Mouse (Mus musculus) liver, postnatal 0 days (tissue): ENCODE measurements at regions not wholly inside any gene's neighbourhood (a gene's known extent, or its start where the extent isn't known, plus 50 kb on each side); places are given as distances from the start of the nearest gene placed in this dataset.

Source experiments
- ATAC-seq: fragments of 200-750 bp; cut with Nextera tagmentation; 2 replicates; pipeline ENCODE4 v1.8.0; 2017; ENCODE audit warnings: mild to moderate bottlenecking, moderate library complexity
- DNase-seq: peaks from one replicate; pipeline ENCODE4 v3.0.0-alpha.2; 2016
- H3K27ac ChIP-seq: fragments of 300-500 bp; sonication (generic); 2 replicates; pipeline ENCODE4 v1.5.1; 2014; ENCODE audit warnings: antibody characterized with exemption, moderate library complexity, mild to moderate bottlenecking, low read depth
- H3K27me3 ChIP-seq: fragments of 300-500 bp; sonication (generic); 2 replicates; pipeline ENCODE4 v1.6.1; 2014; ENCODE audit warnings: low read length, control low read depth, mixed read lengths; ENCODE audit not compliant: insufficient read depth
- H3K36me3 ChIP-seq: fragments of 300-500 bp; sonication (generic); replicated peaks from 2 replicates; pipeline ENCODE4 v1.6.1; 2014; ENCODE audit warnings: mild to moderate bottlenecking, control low read depth, low read length, moderate library complexity, mixed read lengths; ENCODE audit not compliant: insufficient read depth
- H3K4me1 ChIP-seq: fragments of 300-500 bp; sonication (generic); 2 replicates; pipeline ENCODE4 v1.6.1; 2014; ENCODE audit warnings: antibody characterized with exemption, mild to moderate bottlenecking, control low read depth; ENCODE audit not compliant: insufficient read depth
- H3K4me2 ChIP-seq: fragments of 300-500 bp; sonication (generic); 2 replicates; pipeline ENCODE4 v1.6.1; 2014; ENCODE audit warnings: low read depth, mild to moderate bottlenecking, low read length, moderate library complexity, mixed read lengths
- H3K4me3 ChIP-seq: fragments of 300-500 bp; sonication (generic); 2 replicates; pipeline ENCODE4 v1.5.1; 2014; ENCODE audit warnings: low read depth, low read length
- H3K9ac ChIP-seq: fragments of 300-500 bp; sonication (generic); replicated peaks from 2 replicates; pipeline ENCODE4 v1.6.1; 2014; ENCODE audit warnings: mild to moderate bottlenecking, moderate library complexity
- H3K9me3 ChIP-seq: fragments of 300-500 bp; sonication (generic); 2 replicates; pipeline ENCODE4 v1.6.1; 2016; ENCODE audit warnings: mild to moderate bottlenecking, control low read depth, low read length, mixed read lengths
- CTCF ChIP-seq: sonication (generic); IDR thresholded peaks from 2 replicates; pipeline ENCODE4 v1.5.1; 2016; ENCODE audit warnings: antibody characterized with exemption, low read depth
- EP300 ChIP-seq: IDR thresholded peaks from 2 replicates; pipeline ENCODE4 v1.6.1; 2016; ENCODE audit warnings: antibody characterized with exemption, low read depth, mild to moderate bottlenecking
- WGBS: fragments of 180-500 bp; shearing (Covaris S2); extraction: QIAGEN DNeasy Blood & Tissue Kit; methylation state at CpG from one replicate; pipeline ENCODE4 v1.1.7; 2014; ENCODE audit not compliant: insufficient replicate concordance; 5-methylcytosine and 5-hydroxymethylcytosine counted together

DNA sequence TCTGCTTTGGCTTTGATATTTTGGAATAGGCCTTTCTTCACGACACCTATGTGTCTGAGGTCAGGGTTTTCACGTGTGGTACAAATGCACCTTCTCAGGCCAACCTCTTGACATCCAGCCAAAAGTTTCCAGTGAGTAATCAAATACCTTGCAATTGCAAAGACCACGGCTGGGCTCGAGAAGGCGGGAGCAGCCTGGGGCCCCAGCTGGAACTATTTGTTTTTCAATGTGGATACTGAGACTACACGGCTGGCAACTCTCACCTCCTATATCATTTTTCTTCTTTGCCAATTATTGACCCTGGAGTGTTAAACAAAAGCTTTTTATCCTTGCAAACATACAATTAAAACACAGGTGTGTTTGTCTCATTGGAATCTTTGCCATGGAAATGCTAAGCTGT lies 77.5 kb downstream of the Id4 start:
- H3K9ac ChIP-seq = no peak overlapping the region
- TF ChIP-seq EP300 = no peak
- no peak for TF ChIP-seq CTCF
- no peaks in the 10 kb centered on the region for H3K9me3 ChIP-seq
- no peak for DNase-seq
- 67% methylated on average over 6 of the region's 6 CpGs for WGBS
- no peak overlapping the region for H3K27ac ChIP-seq
- ATAC-seq = no peak
- H3K4me2 ChIP-seq = no peak overlapping the region
- H3K27me3 ChIP-seq = no peaks in the 10 kb centered on the region
- H3K36me3 ChIP-seq = no peaks in the 10 kb centered on the region
- H3K4me3 ChIP-seq = no peak overlapping the region
- no peaks in the 10 kb centered on the region for H3K4me1 ChIP-seq

- Histone ChIP-seq H3K9ac (no peak overlapping the region), H3K4me1 (no peaks in the 10 kb centered on the region), H3K27me3 (no peaks in the 10 kb centered on the region), H3K9me3 (no peaks in the 10 kb centered on the region), H3K27ac (no peak overlapping the region), H3K4me2 (no peak overlapping the region), H3K4me3 (no peak overlapping the region), H3K36me3 (no peaks in the 10 kb centered on the region)
- DNase-seq (no peak), ATAC-seq (no peak)
- TF ChIP-seq EP300 (no peak), CTCF (no peak)
- WGBS = 84% methylated on average over 9 of the region's 9 CpGs
Measured at GRCm38 (mm10) chr13:48350124-48350523, 89.1 kb downstream of the Id4 start.

GRCm38 (mm10) chr13:48350955-48351354 lies 89.9 kb downstream of the Id4 start:
- Histone ChIP-seq H3K27me3 (no peaks in the 10 kb centered on the region), H3K4me3 (no peak overlapping the region), H3K9me3 (no peaks in the 10 kb centered on the region), H3K4me2 (no peak overlapping the region), H3K4me1 (no peaks in the 10 kb centered on the region), H3K27ac (no peak overlapping the region), H3K36me3 (no peaks in the 10 kb centered on the region), H3K9ac (no peak overlapping the region)
- TF ChIP-seq EP300 (no peak), CTCF (no peak)
- DNase-seq (no peak), ATAC-seq (no peak)
- 60% methylated on average over 11 of the region's 11 CpGs for WGBS

DNA sequence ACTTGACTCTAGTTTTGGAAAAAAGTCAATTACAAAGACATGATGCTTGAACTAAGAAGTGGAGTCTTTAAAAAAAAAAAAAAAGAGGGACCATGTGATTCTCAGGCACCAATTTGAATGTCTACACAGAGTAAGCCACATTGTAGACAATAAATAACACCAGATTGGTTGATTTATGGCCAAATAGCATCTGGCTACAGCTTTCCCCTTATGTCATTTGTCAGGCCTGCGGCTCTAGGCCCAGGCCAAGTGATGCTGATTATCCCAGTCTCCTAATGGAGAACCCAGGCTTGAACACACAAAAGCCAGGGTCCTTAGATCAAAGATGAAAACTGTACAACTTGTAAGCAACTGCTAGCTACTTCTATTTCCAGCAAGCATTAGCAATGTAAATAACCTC lies 96.1 kb downstream of the Id4 start:
- H3K27me3 ChIP-seq = no peaks in the 10 kb centered on the region
- no peak for DNase-seq
- H3K4me3 ChIP-seq = no peak overlapping the region
- H3K36me3 ChIP-seq = no peaks in the 10 kb centered on the region
- H3K9ac ChIP-seq = no peak overlapping the region
- 65% methylated on average over 1 of the region's 1 CpGs for WGBS
- H3K4me1 ChIP-seq = no peaks in the 10 kb centered on the region
- no peak for ATAC-seq
- H3K4me2 ChIP-seq = no peak overlapping the region
- H3K27ac ChIP-seq = no peak overlapping the region
- no peaks in the 10 kb centered on the region for H3K9me3 ChIP-seq
- TF ChIP-seq EP300 (no peak), CTCF (no peak)

DNA sequence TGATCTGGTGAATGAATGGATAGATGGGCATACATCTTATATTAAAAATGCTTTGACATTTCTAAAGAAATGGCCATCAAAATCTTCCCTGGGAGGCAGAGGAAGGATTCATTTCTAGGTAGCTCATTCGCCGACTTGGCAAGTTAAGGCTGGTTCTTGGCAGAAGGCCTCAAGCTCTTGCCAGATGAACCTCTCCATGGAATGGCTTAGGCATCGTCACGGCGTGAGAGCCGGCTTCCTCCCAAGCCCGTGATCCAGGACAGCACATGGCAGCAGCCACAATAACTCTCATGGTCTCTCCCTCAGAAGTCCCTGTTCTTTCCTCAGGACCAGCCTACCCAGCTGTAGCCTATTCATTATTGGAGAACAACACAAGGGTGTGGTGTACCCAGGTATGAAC lies 96.6 kb downstream of the Id4 start:
- H3K9ac ChIP-seq = no peak overlapping the region
- no peak overlapping the region for H3K4me2 ChIP-seq
- no peaks in the 10 kb centered on the region for H3K9me3 ChIP-seq
- ATAC-seq (no peak), DNase-seq (no peak)
- H3K36me3 ChIP-seq = no peaks in the 10 kb centered on the region
- H3K27me3 ChIP-seq = no peaks in the 10 kb centered on the region
- no peaks in the 10 kb centered on the region for H3K4me1 ChIP-seq
- H3K27ac ChIP-seq = no peak overlapping the region
- H3K4me3 ChIP-seq = no peak overlapping the region
- WGBS = 80% methylated on average over 7 of the region's 7 CpGs
- no peak for TF ChIP-seq CTCF
- TF ChIP-seq EP300 = no peak

DNA sequence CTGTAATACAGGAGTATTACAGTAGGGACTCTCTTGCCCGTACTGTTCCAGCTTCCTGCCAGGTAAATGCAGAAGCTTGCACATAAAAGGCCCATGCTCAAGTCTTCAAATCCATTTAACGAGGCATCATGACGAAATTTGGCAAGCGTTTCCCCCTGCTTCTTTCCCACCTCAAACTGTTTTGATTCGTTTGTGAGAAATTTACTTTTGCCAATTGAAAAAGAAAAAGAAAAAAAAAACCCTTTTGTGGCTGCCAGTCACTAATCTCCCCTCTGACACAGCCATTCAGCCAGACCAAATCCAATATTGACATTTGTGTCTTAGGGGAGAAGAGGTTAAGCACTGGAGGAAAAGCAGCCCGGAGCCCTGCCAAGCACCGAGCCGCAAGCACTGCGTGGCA lies 110.0 kb downstream of the Id4 start:
- Histone ChIP-seq H3K9ac (no peak overlapping the region), H3K4me2 (no peak overlapping the region), H3K4me3 (no peak overlapping the region), H3K27me3 (no peaks in the 10 kb centered on the region), H3K9me3 (no peaks in the 10 kb centered on the region), H3K27ac (no peak overlapping the region), H3K4me1 (no peaks in the 10 kb centered on the region), H3K36me3 (no peaks in the 10 kb centered on the region)
- WGBS = 67% methylated on average over 9 of the region's 9 CpGs
- ATAC-seq = no peak
- TF ChIP-seq EP300 = no peak
- no peak for TF ChIP-seq CTCF
- no peak for DNase-seq

GRCm38 (mm10) chr13:48376405-48376804 lies 115.4 kb downstream of the Id4 start:
- no peak overlapping the region for H3K4me3 ChIP-seq
- no peak overlapping the region for H3K9ac ChIP-seq
- H3K4me2 ChIP-seq = no peak overlapping the region
- WGBS = 81% methylated on average over 4 of the region's 4 CpGs
- TF ChIP-seq CTCF = no peak
- no peaks in the 10 kb centered on the region for H3K36me3 ChIP-seq
- no peaks in the 10 kb centered on the region for H3K27me3 ChIP-seq
- no peak overlapping the region for H3K27ac ChIP-seq
- no peak for DNase-seq
- ATAC-seq = no peak
- H3K4me1 ChIP-seq = no peaks in the 10 kb centered on the region
- no peaks in the 10 kb centered on the region for H3K9me3 ChIP-seq
